Mouse (Mus musculus): ENCODE measurements around the gene Mettl7a3. TPM values are rescaled to one million over a fixed set of nuclear protein-coding genes. Genes with fewer than 3 reads are reported as not detected.

The Mettl7a3 gene
- under 1 TPM in 1 of 2 experiments, not detected in 1; 0.62 TPM for total RNA-seq (2023)

GRCm38 (mm10) chr15:100334629-100335028, at the start of gene Mettl7a3:
Gene Mettl7a3, plus strand, starts transcription at chr15:100334929.

GRCm38 (mm10) chr15:100304019-100304991, 30.4 kb upstream of the Mettl7a3 start, which contains the start of gene Mettl7a1:
Gene Mettl7a1, plus strand, starts transcription at chr15:100304140.

GRCm38 (mm10) chr15:100352711-100353250, 18.1 kb downstream of the Mettl7a3 start, which contains the start of the genes Methig1 and Mettl7a2:
Gene Methig1, plus strand, starts transcription at chr15:100353149.
Gene Mettl7a2, plus strand, starts transcription at chr15:100353200.

GRCm38 (mm10) chr15:100364242-100364641, 29.5 kb downstream of the Mettl7a3 start, which contains the start of gene Higd1c:
Gene Higd1c, plus strand, starts transcription at chr15:100364542.

Other genes with a start within 250 kb of the Mettl7a3 start
- gene Atf1, start 107.1 kb upstream of the Mettl7a3 start, total RNA-seq (2023) = 10 to 100 TPM; 90.9 to 92.3 TPM
- not detected for gene Tmprss12, start 54.1 kb upstream of the Mettl7a3 start, total RNA-seq (2023)
- gene Mettl7a1, start 30.8 kb upstream of the Mettl7a3 start, total RNA-seq (2023) = 10 to 100 TPM; 23.5 to 26.5 TPM
- gene Methig1, start 18.2 kb downstream of the Mettl7a3 start, total RNA-seq (2023) = 1 to 10 TPM in 1 of 2 experiments, not detected in 1; 1.7 TPM
- gene Mettl7a2, start 18.3 kb downstream of the Mettl7a3 start, total RNA-seq (2023) = under 1 TPM; 0.50 to 0.96 TPM
- not detected for gene Higd1c, start 29.6 kb downstream of the Mettl7a3 start, total RNA-seq (2023)
- not detected for gene Gm5475, start 87.2 kb downstream of the Mettl7a3 start, total RNA-seq (2023)
- 10 to 100 TPM; 65.3 to 71.9 TPM for gene Slc11a2, start 90.1 kb downstream of the Mettl7a3 start, total RNA-seq (2023)
- gene Letmd1, start 134.1 kb downstream of the Mettl7a3 start, total RNA-seq (2023) = 10 to 100 TPM; 46.4 to 47.3 TPM
- 1 to 10 TPM; 6.6 to 7.3 TPM for gene Csrnp2, start 160.6 kb downstream of the Mettl7a3 start, total RNA-seq (2023)
- 10 to 100 TPM; 10.3 to 13.3 TPM for gene Tfcp2, start 217.1 kb downstream of the Mettl7a3 start, total RNA-seq (2023)